Mouse (Mus musculus) stomach, embryonic 14.5 days (tissue): Measurements from ENCODE around the gene Rasl10b. TPM values are rescaled to one million over a fixed set of nuclear protein-coding genes. Genes with fewer than 3 reads are reported as not detected.
A peak's percentile ranks its signal among the peaks of the same experiment; 100 is the strongest.

Source experiments
- ATAC-seq: fragments of 200-750 bp; cut with Nextera tagmentation; 2 replicates; pipeline ENCODE4 v1.8.0; 2017; ENCODE audit warnings: low read depth, moderate TSS enrichment; ENCODE audit not compliant: insufficient number of reproducible peaks, insufficient read depth, low FRiP score
- H3K27ac ChIP-seq: fragments of 300-500 bp; sonication (generic); 2 replicates; pipeline ENCODE4 v1.5.1; 2014; ENCODE audit warnings: mild to moderate bottlenecking, low read length, moderate library complexity, mixed read lengths
- H3K27me3 ChIP-seq: fragments of 300-500 bp; sonication (generic); 2 replicates; pipeline ENCODE4 v1.6.1; 2014; ENCODE audit warnings: low read length, control low read depth, mixed read lengths; ENCODE audit not compliant: control insufficient read depth, insufficient read depth
- H3K36me3 ChIP-seq: fragments of 300-500 bp; sonication (generic); 2 replicates; pipeline ENCODE4 v1.6.1; 2014; ENCODE audit warnings: mild to moderate bottlenecking, control low read depth, low read length, moderate library complexity, mixed read lengths; ENCODE audit not compliant: control insufficient read depth, insufficient read depth
- H3K4me1 ChIP-seq: fragments of 300-500 bp; sonication (generic); 2 replicates; pipeline ENCODE4 v1.6.1; 2014; ENCODE audit warnings: low read length, control low read depth, mixed read lengths; ENCODE audit not compliant: control insufficient read depth, insufficient read depth
- H3K4me2 ChIP-seq: fragments of 300-500 bp; sonication (generic); replicated peaks from 2 replicates; pipeline ENCODE4 v1.6.1; 2014; ENCODE audit warnings: low read depth, low read length, control low read depth
- H3K4me3 ChIP-seq: fragments of 300-500 bp; sonication (generic); 2 replicates; pipeline ENCODE4 v1.5.1; 2014; ENCODE audit warnings: low read depth, low read length, control low read depth
- H3K9ac ChIP-seq: fragments of 300-500 bp; sonication (generic); replicated peaks from 2 replicates; pipeline ENCODE4 v1.6.1; 2014; ENCODE audit warnings: low read depth, mild to moderate bottlenecking, control low read depth, low read length, moderate library complexity, mixed read lengths
- H3K9me3 ChIP-seq: fragments of 300-500 bp; sonication (generic); 2 replicates; pipeline ENCODE4 v1.6.1; 2016; ENCODE audit warnings: low read depth, low read length, control low read depth; ENCODE audit not compliant: control insufficient read depth
- WGBS: fragments of 180-500 bp; shearing (Covaris S2); extraction: QIAGEN DNeasy Blood & Tissue Kit; methylation state at CpG from one replicate; pipeline ENCODE4 v1.1.7; 2014; 5-methylcytosine and 5-hydroxymethylcytosine counted together
- polyA plus RNA-seq: library from polyadenylated mRNA; unstranded; fragments of >200 nt; fragmentation: Nextera tagmentation; extraction: Ambion mirVana; gene quantifications from 2 replicates; pipeline ENCODE4 v1.2.1, GENCODE M21; 2014

Rasl10b gene
- polyA plus RNA-seq, 1 experiment from 2014 or later, result 0.62 TPM

DNA sequence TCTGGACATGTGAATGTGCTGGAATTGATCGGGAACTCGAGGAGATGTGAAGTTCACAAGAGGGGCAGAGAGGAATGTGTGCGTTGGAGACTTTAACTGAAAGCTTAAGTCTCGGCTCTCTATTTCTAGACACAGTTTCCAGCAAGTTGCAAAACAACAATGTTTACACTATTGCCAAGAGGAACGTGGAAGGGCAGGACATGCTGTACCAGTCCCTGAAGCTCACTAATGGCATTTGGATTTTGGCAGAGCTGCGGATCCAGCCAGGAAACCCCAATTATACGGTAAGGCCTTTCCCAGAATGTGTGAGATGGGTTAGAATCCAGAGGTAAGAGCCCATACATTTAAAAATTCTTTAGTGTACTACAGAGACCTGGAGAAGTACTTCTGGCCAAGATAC, 11.3 kb upstream of the Rasl10b start:
- Histone ChIP-seq H3K4me2 (no peak overlapping the region), H3K9me3 (no peaks in the 10 kb centered on the region), H3K4me3 (no peak overlapping the region), H3K27me3 (no peaks in the 10 kb centered on the region), H3K27ac (no peak overlapping the region), H3K9ac (no peak overlapping the region), H3K4me1 (no peaks in the 10 kb centered on the region), H3K36me3 (peaks cover 34% of the 10 kb centered on the region)
- WGBS, result 82% methylated on average over 7 of the region's 7 CpGs
- ATAC-seq, result no peak

GRCm38 (mm10) chr11:83398724-83399123, 10.2 kb upstream of the Rasl10b start:
- WGBS, result 83% methylated on average over 5 of the region's 5 CpGs
- peaks cover 34% of the 10 kb centered on the region for H3K36me3 ChIP-seq
- no peak for ATAC-seq

DNA sequence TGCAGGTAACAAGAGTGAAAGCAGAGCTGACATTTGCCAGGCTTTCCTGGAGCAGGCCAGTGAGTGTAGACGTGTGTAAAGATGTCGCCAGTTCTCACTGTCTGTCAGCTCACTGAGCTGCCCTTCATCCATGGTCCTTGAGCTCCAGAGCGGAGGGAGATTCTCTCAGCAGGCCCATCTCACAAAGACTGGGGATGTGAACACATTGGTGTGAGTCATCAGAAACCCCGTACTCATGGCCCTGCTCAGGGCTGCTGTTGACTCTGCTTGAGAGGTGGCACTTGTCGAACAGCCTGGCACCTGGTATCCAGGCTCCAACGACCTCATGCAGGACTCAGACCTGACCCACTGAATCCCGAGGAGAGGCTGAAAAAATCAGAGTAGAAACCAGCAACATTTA, 5.2 kb upstream of the Rasl10b start:
- Histone ChIP-seq H3K9me3 (no peaks in the 10 kb centered on the region), H3K4me2 (no peak overlapping the region), H3K4me1 (no peaks in the 10 kb centered on the region), H3K27me3 (no peaks in the 10 kb centered on the region), H3K36me3 (peaks cover 17% of the 10 kb centered on the region), H3K4me3 (no peak overlapping the region), H3K27ac (no peak overlapping the region), H3K9ac (no peak overlapping the region)
- no peak for ATAC-seq
- 77% methylated on average over 7 of the region's 7 CpGs for WGBS

More at GRCm38 (mm10) chr11:83398724-83399123, 10.2 kb upstream of the Rasl10b start:
- Histone ChIP-seq H3K27me3 (no peaks in the 10 kb centered on the region), H3K4me2 (no peak overlapping the region), H3K9ac (no peak overlapping the region), H3K9me3 (no peaks in the 10 kb centered on the region), H3K4me1 (no peaks in the 10 kb centered on the region), H3K4me3 (no peak overlapping the region), H3K27ac (no peak overlapping the region)

DNA sequence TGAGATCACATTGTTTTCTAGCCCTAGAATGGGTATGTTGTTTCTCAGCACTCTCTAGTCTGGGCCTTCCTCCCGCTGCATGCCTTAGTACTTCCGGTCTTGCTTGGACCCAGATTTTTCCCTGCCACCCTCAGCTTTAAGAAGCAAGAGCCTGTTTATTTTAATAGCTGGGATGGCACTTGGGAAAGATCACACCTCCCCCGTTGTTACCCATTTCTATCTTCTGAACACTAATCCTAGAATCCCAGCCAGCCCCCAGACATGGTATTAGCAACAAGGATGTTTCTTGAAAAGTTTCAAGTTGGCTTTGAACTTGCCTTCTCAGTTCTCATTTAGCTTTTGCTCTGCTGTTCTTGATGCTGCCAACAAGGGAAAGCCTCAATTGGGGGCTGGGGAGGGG, 2.5 kb upstream of the Rasl10b start:
- WGBS, result 50% methylated on average over 3 of the region's 3 CpGs
- H3K27me3 ChIP-seq, result no peaks in the 10 kb centered on the region
- ATAC-seq, result no peak
- no peaks in the 10 kb centered on the region for H3K9me3 ChIP-seq
- H3K4me2 ChIP-seq, result no peak overlapping the region
- H3K36me3 ChIP-seq, result peaks cover 13% of the 10 kb centered on the region
- H3K4me1 ChIP-seq, result peaks cover 4% of the 10 kb centered on the region
- H3K27ac ChIP-seq, result no peak overlapping the region
- no peak overlapping the region for H3K4me3 ChIP-seq
- no peak overlapping the region for H3K9ac ChIP-seq

- H3K27me3 ChIP-seq, result no peaks in the 10 kb centered on the region
- H3K36me3 ChIP-seq, result peaks cover 6% of the 10 kb centered on the region
- no peak overlapping the region for H3K4me3 ChIP-seq
- no peak overlapping the region for H3K27ac ChIP-seq
- peaks cover 4% of the 10 kb centered on the region for H3K4me1 ChIP-seq
- H3K9me3 ChIP-seq, result no peaks in the 10 kb centered on the region
- H3K9ac ChIP-seq, result no peak overlapping the region
- H3K4me2 ChIP-seq, result no peak overlapping the region
- ATAC-seq, result no peak
- WGBS, result 40% methylated on average over 8 of the region's 8 CpGs
These were observed 695 bp upstream of the Rasl10b start for GRCm38 (mm10) chr11:83408242-83408641.

GRCm38 (mm10) chr11:83409792-83410291, 905 bp downstream of the Rasl10b start:
- 0 out of 2 replicates have a peak, but pooled peaks have one; percentile 14 for ATAC-seq
- Histone ChIP-seq H3K4me1 (peaks cover 4% of the 10 kb centered on the region), H3K9me3 (no peaks in the 10 kb centered on the region), H3K27me3 (no peaks in the 10 kb centered on the region), H3K4me3 (peak overlapping the region; percentile 57), H3K27ac (no peak overlapping the region), H3K4me2 (peak overlapping the region; percentile 90), H3K9ac (peak overlapping the region; percentile 52), H3K36me3 (no peaks in the 10 kb centered on the region)
- under 1% methylated on average over 30 of the region's 40 CpGs for WGBS

GRCm38 (mm10) chr11:83410510-83410909, 1.6 kb downstream of the Rasl10b start:
- H3K27ac ChIP-seq, result no peak overlapping the region
- no peaks in the 10 kb centered on the region for H3K9me3 ChIP-seq
- peak overlapping the region; percentile 90; the same call in 1 of the 2 replicates for H3K4me2 ChIP-seq
- peaks cover 4% of the 10 kb centered on the region for H3K4me1 ChIP-seq
- H3K9ac ChIP-seq, result no peak overlapping the region
- H3K36me3 ChIP-seq, result no peaks in the 10 kb centered on the region
- no peak for ATAC-seq
- 0 out of 2 replicates have a peak overlapping the region, but pooled peaks have one; percentile 57 for H3K4me3 ChIP-seq
- WGBS, result 53% methylated on average over 6 of the region's 6 CpGs
- H3K27me3 ChIP-seq, result no peaks in the 10 kb centered on the region

DNA sequence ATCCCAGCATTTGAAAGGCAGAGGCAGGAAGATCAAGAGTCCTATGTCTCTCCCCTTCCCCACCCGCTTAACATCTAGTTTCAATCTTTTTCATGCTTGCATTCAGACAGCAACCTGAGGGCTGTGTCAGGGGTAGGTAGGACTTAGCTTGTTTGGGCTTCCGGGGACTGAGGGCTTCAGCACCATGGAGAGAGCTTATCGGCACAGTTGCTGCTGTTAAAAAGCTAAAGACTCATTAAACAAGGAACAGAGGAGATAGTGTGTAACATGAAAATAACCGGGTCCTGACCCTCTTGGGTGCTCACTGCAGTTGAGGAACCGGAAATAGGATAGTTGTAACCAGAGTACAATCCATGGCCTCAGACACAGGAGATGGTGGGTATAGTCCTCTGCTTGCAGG, 8.1 kb downstream of the Rasl10b start:
- no peaks in the 10 kb centered on the region for H3K36me3 ChIP-seq
- no peak overlapping the region for H3K27ac ChIP-seq
- H3K4me2 ChIP-seq, result no peak overlapping the region
- H3K27me3 ChIP-seq, result peaks cover 23% of the 10 kb centered on the region
- ATAC-seq, result no peak
- no peaks in the 10 kb centered on the region for H3K4me1 ChIP-seq
- 5% methylated on average over 5 of the region's 5 CpGs for WGBS
- no peak overlapping the region for H3K9ac ChIP-seq
- H3K9me3 ChIP-seq, result no peaks in the 10 kb centered on the region
- no peak overlapping the region for H3K4me3 ChIP-seq

DNA sequence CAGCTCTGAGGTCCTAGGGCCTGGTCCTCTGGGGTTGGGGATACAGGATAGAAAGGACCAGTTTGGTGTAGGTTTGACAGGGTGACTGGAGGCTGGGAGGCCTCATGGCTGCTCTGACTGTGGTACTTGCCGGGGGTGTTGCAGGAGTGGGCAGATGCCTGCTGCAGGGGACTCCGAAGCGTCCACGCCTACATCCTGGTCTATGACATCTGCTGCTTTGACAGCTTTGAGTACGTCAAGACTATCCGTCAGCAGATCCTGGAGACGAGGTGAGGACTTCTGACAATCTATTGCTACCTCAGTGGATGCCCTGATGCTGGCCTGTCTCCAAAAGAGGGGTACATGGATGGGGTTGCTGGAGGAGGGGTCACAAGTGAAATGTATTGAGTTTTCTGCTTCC, 8.8 kb downstream of the Rasl10b start:
- H3K4me1 ChIP-seq, result no peaks in the 10 kb centered on the region
- WGBS, result 75% methylated on average over 7 of the region's 7 CpGs
- H3K4me2 ChIP-seq, result no peak overlapping the region

More for the DNA sequence above, 8.8 kb downstream of the Rasl10b start:
- no peak for ATAC-seq
- Histone ChIP-seq H3K4me3 (no peak overlapping the region), H3K27ac (no peak overlapping the region), H3K36me3 (no peaks in the 10 kb centered on the region), H3K9ac (no peak overlapping the region), H3K9me3 (no peaks in the 10 kb centered on the region), H3K27me3 (peaks cover 23% of the 10 kb centered on the region)
